Mouse (Mus musculus) urinary bladder, postnatal 10 days (tissue): ENCODE measurements around the gene Blm.

Experiments
- DNase-seq: peaks from one replicate; pipeline ENCODE4 v3.0.0; 2022; ENCODE audit warnings: low spot score

Blm gene

DNA sequence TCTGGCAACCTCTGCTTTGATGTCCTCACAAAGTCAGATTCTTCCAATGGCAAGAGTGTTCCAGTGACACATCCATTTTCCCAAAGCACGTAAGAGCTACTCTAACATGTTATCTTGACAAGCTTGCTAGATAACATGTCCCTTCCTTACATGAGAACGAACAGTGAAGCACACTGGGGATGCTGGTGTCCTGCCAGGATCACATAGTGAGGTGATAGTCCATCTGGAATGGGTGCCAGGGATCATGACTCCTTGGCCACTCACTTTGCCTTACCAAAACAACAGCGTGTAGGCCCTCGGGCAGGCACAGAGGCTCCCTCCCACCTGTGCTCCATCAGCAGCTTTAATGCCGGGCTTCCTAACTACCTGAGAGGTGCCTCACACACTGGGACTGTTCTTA is 74.7 kb downstream of the Blm start:
- no peak for DNase-seq

DNA sequence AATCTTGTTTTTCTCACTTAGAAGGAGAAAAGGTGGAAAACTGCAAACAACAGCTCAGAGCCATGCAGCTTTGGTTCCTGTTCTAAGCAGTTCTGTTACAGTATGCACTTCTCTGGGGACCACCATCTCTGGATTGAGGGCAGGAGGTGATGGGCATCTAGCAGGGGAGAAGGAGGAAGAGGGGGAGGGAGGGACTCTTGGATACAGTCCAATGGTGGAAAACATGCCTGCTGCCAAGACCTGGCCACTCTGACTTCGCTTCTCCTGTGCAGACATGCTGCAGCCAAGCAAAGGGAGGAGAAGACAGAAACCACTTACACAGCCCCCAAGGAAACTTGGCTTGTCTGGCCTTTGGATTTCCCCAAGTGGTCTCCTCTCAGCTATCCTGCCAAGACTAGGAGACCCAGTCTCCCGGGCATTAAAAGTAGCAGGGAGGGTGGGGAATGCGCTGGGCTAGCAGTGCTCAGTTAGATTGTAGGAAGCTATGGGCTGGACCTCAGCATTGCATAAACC is 77.0 kb downstream of the Blm start:
- no peak for DNase-seq

DNA sequence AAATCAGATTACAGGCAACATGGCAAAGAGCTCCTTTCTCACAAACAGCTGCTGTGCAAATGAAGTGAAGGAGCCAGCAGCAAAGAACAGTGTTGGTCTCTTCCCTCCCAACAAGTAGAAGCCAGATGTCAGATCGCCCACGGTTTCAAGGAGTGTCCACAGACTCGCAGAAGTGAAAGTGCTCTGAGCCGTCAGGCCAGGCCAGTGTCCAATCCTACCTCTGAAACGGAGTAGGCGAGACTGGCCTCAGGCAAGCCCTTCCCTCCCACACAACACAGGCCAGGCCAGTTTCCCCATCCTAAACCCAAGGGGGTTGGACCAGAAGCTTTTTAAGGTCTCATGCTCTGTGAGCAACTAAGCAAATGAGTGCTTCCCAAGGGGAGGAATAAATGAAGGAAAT is 77.7 kb downstream of the Blm start:
- DNase-seq = no peak

DNA sequence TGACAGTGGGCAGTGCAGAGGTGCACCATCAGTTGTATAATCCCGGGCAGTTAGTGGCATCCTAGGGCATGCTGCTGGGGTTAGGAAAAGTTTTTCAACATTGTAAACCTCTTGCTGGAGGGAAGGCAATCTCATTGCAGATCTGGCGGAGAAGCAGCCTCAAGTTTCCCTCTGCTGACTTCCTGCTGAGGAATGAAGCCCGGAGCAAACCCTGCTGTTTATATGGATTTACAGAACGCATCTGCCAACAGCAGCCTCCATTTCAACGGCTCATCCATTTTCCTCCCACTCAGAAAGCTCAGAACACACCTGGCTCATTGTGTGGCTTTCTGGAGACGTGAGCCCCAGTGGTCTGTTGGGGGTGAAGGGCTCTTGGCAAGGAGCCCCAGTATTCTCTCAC is 78.6 kb downstream of the Blm start:
- DNase-seq = no peak

DNA sequence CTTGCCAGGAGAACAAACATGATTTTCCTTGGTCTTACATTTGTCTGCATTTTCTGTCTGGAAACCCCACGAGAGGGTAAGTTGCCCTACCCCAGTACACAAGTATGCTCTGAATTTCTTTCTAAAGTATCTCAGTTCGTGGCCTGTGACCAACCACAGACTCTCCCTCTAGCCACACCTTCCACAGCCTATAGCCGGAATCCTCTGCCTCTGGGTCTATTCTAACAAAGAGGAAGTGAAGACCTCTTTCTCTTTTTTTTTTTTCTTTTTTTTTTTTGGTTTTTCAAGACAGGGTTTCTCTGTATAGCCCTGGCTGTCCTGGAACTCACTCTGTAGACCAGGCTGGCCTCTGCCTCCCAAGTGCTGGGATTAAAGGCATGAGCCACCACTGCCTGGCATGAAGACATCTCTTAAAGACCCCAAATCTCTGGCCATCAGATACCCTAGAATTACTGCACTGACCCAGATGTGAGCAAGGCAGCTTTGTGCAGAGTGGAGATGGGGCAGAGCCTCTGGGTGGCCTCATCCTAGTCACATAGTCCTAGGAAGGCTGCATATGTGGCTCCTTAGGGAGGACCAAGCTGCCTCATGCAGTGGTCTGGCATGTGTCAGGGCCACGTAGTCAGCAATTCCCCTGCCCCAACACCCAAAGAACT is 79.3 kb downstream of the Blm start:
- DNase-seq = no peak

DNA sequence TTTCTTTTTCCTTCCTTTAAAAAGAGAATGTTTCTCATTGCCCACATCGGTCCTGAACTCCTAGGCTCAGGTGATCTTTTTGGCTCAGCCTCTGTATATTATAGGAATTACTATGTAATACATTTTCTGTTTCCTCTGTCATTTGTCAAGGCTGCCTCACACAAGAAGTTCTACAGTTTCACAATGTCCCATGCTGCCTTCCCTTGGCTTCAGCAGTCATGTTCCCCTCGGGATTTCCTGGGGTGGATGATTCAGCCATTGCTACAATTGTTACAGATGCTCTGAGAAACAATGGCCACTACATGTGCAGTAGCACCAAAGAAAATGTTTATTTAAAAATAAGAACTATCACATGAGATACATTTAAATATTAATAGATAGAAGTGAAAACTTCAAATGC is 80.1 kb downstream of the Blm start:
- DNase-seq = no peak

DNA sequence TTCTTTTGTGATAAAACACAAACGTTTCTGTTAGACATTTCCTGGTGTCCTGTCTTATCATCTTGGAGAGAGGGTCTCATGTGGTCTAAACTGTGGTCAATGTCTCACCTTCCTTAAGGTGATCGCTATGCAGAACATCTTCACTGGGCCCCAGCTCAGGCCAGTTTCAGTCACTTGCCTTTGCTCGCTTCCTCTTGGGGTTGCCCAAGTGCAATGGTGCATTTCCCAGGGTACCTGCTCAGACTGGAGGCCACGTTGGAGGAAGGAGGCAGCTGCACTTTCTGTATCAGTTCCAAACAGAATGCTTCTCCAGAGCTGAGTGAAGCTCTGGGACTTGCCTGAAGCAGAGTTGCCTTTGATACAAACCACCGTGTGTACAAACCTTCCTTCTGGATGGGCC is 80.9 kb downstream of the Blm start:
- DNase-seq = no peak

DNA sequence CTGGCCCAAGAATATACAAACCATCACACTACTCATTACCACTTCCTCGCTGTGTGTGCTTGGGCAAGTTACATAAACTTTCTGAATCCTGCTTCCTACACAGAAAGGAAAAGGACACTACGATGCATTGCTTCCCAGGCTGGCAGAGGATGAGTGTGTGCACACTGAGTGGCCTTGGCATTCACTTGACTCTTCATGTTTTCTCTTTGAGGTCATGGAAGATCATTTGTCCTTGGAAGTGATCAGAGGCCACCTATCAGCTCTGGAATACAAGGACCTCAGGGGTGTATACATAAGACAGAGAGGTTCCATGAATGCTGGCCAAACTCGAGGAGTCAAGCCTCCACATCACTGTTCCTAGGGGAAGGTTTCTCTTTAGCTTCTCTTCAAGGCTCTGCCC is 81.8 kb downstream of the Blm start:
- no peak for DNase-seq

DNA sequence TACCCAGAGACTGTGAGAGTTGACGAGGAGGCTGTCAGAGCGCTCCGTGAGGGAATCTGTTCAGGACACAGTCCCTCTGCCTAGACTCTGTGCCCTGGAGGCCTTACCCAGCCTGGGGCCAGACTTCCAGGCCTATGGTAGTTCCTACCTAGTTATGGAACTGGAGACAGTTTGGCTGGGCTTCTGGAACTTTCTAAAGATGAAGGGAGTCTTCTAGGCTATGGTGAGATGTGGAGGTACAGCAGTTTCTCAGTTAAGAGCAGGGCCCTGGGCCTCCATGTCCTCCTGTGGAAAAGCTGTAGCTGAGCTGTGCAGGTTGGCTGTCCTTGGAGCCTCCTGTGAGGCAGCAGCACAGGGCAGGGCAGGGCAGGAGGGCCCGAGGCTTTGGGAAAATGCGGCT is 82.7 kb downstream of the Blm start:
- no peak for DNase-seq

DNA sequence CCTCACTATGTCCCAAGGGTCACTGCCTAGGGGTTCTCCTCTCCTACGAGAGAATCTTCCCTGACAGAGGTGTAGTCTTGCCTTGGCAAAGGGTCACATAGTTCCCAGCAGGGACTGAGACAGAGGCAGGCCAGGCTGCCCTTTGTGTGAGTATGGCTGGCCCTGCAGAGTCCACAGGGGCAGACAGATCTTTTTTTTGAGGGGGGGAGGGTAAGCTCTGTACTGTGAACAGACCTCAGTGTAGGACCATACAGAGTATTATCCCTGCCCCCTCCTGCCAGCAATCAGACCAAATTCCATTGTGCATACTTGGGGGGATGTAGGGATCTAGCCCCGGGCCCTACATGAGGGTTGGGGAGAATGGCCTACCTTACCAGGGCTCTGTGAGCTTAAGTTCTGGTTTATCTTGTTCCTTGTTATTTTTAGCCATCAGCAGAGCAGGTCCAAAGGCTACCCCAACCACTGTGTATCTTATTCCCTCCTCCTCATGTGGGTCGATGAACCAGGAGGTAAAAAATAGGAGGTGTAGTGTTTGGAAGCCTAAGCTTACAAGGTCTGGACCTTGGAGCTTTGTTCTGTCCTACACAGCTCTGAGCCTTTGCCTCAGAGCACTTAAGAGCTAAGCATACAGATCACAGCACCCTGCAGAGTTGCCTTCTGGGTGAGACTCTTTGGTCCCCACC is 83.2 kb downstream of the Blm start:
- DNase-seq = no peak

DNA sequence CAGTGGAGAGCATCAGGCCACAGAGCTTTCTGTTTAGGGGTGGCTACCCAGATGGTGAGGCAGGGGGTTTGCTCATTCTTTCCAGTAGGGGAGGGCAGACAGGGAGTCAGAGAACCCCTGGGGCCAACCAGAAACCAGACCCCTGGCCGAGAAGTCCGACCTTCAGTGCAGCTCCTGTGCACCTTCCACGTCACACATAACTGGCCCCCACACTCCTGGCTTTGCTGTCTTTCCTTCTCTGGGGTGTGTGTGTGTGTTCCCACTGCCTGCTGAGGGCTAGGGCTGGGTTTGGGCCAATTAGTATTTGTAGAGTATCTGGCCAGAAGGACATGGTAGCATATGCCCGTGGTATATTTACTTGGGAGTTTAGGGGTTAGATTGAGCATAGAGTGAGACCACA is 84.6 kb downstream of the Blm start:
- no peak for DNase-seq

DNA sequence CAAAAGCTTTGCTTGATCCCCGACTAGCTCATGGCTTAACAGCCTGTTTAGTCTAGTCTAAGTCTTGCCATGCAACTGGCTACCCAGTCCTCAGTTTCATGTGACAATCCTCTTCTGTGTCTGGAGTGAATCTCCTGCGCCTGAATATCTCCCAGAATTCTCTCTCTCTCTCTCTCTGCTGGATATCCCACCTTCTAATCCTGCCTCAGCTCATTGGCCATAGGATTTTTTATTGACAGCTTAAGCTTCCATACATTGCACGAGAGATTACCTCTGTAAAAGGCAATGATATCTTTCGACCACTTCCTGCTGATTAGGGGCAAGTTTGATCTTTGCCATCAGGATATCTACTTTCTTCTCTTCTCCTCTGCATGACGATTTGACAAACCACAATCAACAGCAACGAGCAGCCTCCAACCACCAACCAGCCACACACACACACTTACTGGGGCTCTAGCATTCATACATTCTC is 85.3 kb downstream of the Blm start:
- DNase-seq = no peak

DNA sequence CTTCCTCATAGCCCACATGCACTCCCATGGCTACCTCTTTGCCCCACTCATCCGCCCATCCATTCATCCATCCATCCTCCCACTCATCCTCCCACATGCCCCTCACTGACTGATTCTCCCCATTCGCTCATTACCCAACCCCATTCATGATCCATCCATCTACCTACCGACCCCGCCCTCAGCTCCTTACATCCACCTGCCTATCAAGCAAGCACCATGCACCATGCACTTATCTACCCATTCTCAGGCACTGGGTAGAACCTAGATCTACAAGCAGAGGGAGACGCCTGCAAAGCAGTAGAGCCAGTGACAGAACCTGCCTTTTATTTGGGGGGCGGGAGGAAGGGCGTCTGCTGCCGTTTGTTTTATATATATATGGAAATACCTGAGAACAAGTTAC is 87.6 kb downstream of the Blm start:
- no peak for DNase-seq

DNA sequence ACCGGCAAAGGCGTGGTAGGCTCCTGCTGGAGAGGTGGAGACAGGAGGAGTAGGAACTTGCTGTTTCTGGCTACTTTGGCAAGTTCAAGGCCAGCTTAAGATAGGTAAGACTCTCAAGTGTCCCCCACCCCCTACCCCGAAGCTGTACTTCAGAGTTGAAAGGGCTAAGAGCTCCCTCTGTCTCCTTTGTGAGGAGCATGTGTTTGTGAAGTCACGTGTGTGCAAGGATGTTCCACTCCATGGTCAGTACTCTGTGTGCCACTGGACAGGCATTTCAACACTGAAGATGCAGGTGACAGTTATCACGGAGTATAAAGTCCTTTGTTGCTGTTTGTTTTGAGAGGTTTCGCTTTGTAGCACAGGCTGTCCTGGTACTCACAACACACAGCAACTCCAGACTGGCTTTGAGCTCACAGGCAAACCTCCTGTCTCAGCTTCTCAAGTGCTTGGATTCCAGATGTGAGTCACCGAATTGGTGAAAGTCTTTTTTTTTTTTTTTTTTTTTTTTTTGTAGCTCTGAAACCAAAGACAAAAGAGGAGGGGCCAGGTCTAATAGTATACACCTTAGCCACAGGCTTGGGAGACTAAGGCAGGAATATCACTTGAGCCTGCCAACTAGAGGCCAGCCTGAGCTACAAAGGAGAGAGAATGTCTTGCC is 88.6 kb downstream of the Blm start:
- DNase-seq = no peak

DNA sequence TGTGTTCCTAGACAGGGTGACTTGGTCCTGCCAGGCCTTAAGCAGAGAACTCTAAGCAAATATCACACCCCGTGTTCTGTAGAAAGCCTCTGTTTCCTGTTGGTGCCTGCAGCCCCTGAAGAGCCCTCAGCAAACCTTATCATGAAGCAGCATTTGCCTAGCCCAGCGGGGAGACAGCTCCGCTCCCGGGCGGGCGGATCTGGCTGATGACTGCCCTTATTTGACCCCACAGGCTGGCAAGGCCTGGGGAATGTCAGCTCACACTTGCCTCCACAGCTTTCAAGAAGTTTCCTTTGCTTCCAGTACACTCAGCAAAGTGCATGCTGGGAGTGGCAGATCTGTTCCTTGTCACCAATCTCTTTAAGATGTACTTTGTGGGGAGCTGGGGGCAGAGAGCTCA is 89.4 kb downstream of the Blm start:
- DNase-seq = no peak

DNA sequence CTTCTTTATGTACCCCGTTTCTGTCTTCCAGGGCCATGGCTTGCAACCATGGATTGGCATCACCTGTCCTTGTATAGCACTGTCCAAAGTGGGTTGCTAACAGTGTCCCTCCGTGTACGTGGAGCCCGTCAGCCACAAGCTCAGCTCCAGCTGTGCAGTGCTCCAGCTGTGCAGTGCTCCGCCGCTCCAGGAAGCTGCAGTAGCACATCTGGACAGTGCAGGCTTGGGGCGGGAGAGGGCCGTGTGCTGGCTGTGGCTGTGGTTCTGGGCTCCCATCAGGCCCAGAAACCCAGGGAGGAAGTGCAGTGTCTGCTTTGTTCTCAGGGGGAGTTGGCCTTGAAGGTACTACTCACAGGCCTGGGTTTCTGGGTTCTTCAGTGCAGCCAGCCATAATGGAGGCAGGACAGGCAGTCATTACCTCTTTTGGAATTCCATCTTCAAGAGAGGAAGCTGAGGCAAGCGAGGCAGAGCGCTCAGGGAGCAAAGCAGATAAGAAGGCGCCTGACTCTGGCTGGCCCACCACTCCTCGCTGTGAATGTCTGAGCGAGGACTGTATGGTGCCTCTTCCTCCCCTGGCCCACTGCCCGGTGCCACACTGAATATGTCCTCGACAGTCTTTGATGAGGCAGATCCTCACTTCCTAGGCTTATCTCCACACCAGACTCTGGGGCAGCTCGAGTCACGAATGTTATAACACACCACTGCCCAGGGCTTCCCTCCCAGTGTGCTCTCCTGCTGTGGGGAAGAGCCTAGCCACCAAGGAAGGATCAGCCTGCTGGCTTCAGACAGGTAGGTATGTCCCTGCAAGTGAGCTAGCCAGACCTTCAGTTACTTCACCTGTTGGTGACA is 90.3 kb downstream of the Blm start:
- DNase-seq = no peak

DNA sequence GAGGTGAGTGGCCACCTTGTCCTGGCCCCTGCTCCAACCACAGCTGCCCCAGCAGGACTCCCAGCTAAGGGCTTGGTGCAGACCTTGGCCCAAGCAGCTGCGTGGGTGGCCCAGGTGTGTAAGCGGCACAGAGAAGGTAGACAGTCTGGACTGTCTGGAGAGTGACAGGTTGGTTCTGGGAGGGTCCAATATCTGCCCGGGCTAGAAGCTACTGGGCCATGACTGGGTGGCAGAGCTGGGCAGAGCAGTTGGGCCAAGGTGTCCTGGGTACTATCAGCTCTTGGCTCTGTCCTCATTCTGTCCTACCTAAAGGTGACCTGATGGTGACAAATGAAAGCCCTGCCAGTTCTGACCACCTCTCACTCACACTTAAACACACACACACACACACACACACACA is 91.8 kb downstream of the Blm start:
- DNase-seq = no peak

DNA sequence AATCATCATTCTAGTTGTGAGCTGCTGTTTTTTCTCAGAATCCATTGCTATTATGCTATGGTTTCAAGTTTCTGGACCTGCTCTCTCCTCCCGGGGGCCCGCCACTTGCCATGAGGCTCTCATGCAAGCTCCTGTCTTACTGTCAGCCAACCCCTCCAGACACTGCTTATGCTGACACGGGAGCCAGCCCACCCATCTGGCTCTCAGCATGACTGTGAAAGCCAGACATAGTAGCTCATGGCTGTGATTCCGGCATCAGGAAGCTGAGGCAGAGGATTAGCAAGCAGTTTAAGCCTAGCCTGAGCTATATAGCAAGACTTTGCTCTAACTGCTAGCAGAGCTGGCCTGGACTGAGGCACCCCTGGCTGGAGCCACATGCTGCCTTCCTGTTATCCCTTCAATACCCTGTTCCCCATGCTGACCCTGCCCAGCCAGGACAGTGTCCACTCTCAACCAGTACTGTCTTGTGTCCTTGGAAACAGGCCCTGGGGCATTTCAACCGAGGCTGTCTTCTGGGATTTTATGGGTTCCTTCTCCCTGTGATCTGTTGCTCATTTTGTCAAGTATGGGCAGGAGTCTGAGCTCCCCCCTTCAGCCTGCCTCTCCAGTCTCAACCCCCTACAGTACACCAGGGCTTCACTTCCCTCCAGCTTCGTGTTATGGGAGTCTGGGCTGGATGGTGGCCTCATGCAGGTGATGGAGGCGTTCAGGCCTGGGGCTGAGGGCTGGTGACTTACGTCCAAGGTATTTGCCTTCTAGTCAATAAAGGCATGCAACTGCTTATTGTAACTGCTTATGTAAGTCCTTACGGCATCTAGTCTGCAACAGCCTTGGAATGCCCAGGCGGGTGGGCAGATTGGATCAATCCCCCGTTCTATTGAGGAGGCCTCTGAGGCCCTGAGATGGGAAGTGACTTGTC is 92.7 kb downstream of the Blm start:
- no peak for DNase-seq

DNA sequence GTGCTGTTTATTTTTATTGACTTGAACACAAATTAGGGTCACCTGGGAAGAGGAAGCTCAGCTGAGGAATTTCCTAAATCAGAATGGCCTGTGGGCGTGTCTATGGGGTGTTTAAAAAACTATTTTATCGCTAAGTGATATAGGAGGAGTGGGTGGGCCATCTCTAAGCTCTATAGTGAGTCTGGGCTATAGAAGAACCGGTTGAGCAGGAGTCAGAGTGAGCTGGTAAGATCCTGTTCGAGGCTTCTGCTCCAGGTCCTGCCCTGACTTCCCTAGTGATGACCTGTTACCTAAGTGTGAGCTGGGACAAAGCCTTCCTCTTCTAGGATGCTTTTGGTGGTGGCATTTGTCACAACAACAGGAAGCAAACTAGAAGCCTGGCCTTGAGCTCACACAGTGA is 94.2 kb downstream of the Blm start:
- no peak for DNase-seq

DNA sequence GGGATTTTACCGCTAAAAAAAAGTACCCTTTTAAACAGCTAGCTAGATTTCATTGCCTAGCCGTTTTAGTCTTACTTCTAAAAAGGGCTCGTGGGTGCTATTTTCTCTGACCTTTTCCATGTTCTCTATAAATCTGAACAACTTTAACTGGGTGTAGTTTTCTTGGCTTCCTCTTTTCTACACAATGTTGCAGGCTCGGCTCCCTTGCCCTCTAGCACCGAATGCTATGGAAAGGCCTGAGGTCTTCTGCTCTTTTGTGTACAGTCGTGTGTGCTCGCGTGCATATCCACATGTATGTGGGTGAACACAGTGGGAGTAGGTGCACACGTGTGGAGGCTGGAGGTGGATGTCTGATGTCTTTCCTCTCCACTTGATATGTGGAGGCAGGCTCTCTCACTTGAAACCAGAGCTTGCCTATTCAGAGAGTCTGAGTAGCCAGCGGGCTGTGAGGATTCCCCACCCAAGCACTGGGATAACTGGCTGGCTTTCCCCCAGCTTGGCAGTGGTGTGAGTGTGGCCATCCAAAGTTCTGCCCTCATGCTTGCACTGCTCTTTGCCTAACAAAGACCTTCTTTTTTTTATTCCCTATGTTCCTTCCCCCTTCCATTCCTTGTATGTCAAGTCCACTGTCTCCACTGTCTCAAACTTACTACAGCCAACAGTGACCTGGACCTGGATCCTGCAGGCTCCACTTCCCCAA is 95.0 kb downstream of the Blm start:
- DNase-seq = no peak
